Mouse (Mus musculus) lung, postnatal 0 days (tissue): ENCODE measurements at regions not wholly inside any gene's neighbourhood (a gene's known extent, or its start where the extent isn't known, plus 50 kb on each side); places are given as distances from the start of the nearest gene placed in this dataset.
A peak's percentile ranks its signal among the peaks of the same experiment; 100 is the strongest.

ENCODE experiments used
- ATAC-seq: fragments of 200-750 bp; cut with Nextera tagmentation; 2 replicates; pipeline ENCODE4 v1.8.0; 2017; ENCODE audit warnings: moderate library complexity
- DNase-seq: peaks from one replicate; pipeline ENCODE4 v3.0.0-alpha.2; 2016; ENCODE audit warnings: low spot score
- H3K27ac ChIP-seq: fragments of 300-500 bp; sonication (generic); 2 replicates; pipeline ENCODE4 v1.5.1; 2014; ENCODE audit warnings: antibody characterized with exemption, mild to moderate bottlenecking, low read length, mixed read lengths
- H3K27me3 ChIP-seq: fragments of 300-500 bp; sonication (generic); replicated peaks from 2 replicates; pipeline ENCODE4 v1.6.1; 2014; ENCODE audit warnings: low read length, mixed read lengths; ENCODE audit not compliant: insufficient read depth
- H3K36me3 ChIP-seq: fragments of 300-500 bp; sonication (generic); 2 replicates; pipeline ENCODE4 v1.6.1; 2014; ENCODE audit warnings: low read length, mixed read lengths; ENCODE audit not compliant: insufficient read depth
- H3K4me1 ChIP-seq: fragments of 300-500 bp; sonication (generic); 2 replicates; pipeline ENCODE4 v1.6.1; 2014; ENCODE audit warnings: antibody characterized with exemption, low read depth, low read length, mixed read lengths; ENCODE audit not compliant: insufficient read depth
- H3K4me2 ChIP-seq: fragments of 300-500 bp; sonication (generic); replicated peaks from 2 replicates; pipeline ENCODE4 v1.6.1; 2014; ENCODE audit warnings: low read depth, mild to moderate bottlenecking, low read length, moderate library complexity, mixed read lengths
- H3K4me3 ChIP-seq: fragments of 300-500 bp; sonication (generic); 2 replicates; pipeline ENCODE4 v1.5.1; 2014; ENCODE audit warnings: low read depth, low read length
- H3K9ac ChIP-seq: fragments of 300-500 bp; sonication (generic); replicated peaks from 2 replicates; pipeline ENCODE4 v1.6.1; 2014; ENCODE audit warnings: low read depth, mild to moderate bottlenecking
- H3K9me3 ChIP-seq: fragments of 300-500 bp; sonication (generic); 2 replicates; pipeline ENCODE4 v1.6.1; 2016; ENCODE audit warnings: low read length, mixed read lengths
- CTCF ChIP-seq: IDR thresholded peaks from 2 replicates; pipeline ENCODE4 v1.5.1; 2016; ENCODE audit warnings: antibody characterized with exemption, mild to moderate bottlenecking
- EP300 ChIP-seq: IDR thresholded peaks from 2 replicates; pipeline ENCODE4 v1.6.1; 2016; ENCODE audit warnings: antibody characterized with exemption, mild to moderate bottlenecking, control low read depth
- WGBS: fragments of 180-500 bp; shearing (Covaris S2); extraction: QIAGEN DNeasy Blood & Tissue Kit; methylation state at CpG from one replicate; pipeline ENCODE4 v1.1.7; 2014; 5-methylcytosine and 5-hydroxymethylcytosine counted together

DNA sequence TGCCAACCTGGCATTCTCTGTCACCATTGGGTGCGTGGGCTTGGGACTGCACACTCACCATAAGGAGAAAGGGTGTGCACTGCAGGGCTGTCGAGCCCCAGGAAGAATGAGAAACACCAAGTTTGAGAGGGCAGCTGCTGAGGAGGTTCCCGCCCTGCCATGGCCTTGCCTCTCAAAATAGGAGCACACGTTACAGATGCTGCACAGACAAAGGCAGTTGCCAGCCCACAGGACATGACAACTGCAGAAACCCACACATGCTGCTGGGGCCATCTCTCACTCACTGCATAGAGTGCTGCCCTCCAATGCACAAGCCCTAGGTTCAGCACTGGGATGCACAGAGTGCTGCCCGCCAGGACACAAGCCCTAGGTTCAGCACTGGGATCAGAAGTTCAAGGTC lies 61.6 kb upstream of the Pias1 start:
- no peaks in the 10 kb centered on the region for H3K27me3 ChIP-seq
- H3K36me3 ChIP-seq: no peaks in the 10 kb centered on the region
- H3K9ac ChIP-seq: no peak overlapping the region
- no peak overlapping the region for H3K27ac ChIP-seq
- no peak for TF ChIP-seq CTCF
- TF ChIP-seq EP300: no peak
- no peak overlapping the region for H3K4me3 ChIP-seq
- H3K4me2 ChIP-seq: no peak overlapping the region
- H3K4me1 ChIP-seq: no peaks in the 10 kb centered on the region
- no peaks in the 10 kb centered on the region for H3K9me3 ChIP-seq
- DNase-seq (no peak), ATAC-seq (no peak)
- 80% methylated on average over 5 of the region's 5 CpGs for WGBS

DNA sequence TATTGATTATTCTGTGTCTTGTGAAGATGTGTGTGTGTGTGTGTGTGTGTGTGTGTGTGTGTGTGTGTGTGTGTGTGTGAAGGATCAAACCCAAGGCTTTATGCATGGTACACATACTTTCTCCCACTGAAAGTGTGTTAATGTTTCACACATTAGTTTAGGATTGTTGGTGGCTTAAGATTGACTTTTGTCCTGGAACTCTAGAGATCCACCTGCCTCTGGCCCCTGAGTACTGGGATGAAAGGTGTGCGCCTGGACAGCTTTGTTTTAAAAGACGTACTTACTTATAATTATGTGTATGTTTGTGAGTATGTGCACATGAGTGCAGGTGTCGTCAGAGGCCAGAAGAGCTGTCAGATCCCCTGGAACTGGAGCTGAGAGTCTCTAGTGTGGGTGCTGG lies 59.3 kb upstream of the Pias1 start:
- WGBS: 89% methylated on average over 3 of the region's 3 CpGs
- H3K4me3 ChIP-seq: no peak overlapping the region
- H3K4me1 ChIP-seq: no peaks in the 10 kb centered on the region
- ATAC-seq (no peak), DNase-seq (no peak)
- no peak overlapping the region for H3K27ac ChIP-seq
- H3K27me3 ChIP-seq: no peaks in the 10 kb centered on the region
- H3K36me3 ChIP-seq: no peaks in the 10 kb centered on the region
- TF ChIP-seq CTCF (no peak), EP300 (no peak)
- no peak overlapping the region for H3K9ac ChIP-seq
- no peak overlapping the region for H3K4me2 ChIP-seq
- no peaks in the 10 kb centered on the region for H3K9me3 ChIP-seq

DNA sequence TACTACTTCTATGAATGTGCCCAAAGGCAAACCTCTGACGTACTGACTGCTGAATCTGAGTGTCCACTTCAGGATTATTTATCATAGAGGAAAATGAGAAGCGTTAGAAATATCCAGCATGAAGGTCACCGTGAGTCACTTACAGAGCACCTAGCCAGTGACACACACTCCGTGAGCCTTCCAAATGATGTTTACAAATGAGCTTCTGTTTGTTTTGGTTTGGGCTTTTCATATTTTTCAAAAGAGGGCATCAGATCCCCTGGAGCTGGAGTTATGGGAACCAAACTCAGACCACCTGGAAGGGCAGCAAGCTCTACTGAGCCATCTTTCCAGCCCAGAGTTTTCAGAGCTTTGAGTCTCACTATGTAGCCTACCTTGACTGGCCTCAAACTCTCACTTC lies 57.8 kb upstream of the Pias1 start:
- no peak for ATAC-seq
- no peaks in the 10 kb centered on the region for H3K4me1 ChIP-seq
- H3K4me2 ChIP-seq: no peak overlapping the region
- H3K9ac ChIP-seq: no peak overlapping the region
- H3K27ac ChIP-seq: no peak overlapping the region
- no peaks in the 10 kb centered on the region for H3K9me3 ChIP-seq
- no peak for DNase-seq
- 60% methylated on average over 4 of the region's 4 CpGs for WGBS
- no peaks in the 10 kb centered on the region for H3K27me3 ChIP-seq
- no peak overlapping the region for H3K4me3 ChIP-seq
- no peaks in the 10 kb centered on the region for H3K36me3 ChIP-seq
- no peak for TF ChIP-seq EP300
- TF ChIP-seq CTCF: no peak

DNA sequence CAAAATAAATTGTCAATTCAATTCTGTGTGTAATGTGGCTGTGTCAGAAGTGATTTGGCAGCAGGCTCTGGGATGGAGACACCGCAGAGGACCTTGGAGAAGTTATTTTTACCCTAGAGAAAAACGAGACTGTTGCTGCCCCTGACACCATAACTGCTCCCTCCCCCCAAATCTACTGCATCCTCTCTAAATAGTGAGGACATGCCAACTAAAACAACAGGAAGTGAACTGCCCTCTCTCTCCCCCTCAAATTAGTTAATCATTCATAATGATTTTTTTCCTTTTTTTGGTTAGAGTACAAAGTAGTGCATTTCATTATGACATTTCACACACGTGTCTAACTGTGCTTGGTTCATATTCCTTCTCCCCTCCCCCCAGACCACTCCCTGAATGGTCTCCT lies 55.6 kb upstream of the Pias1 start:
- 29% methylated on average over 3 of the region's 3 CpGs for WGBS
- no peak overlapping the region for H3K4me2 ChIP-seq
- H3K4me1 ChIP-seq: no peaks in the 10 kb centered on the region
- H3K36me3 ChIP-seq: no peaks in the 10 kb centered on the region
- no peak overlapping the region for H3K4me3 ChIP-seq
- H3K9me3 ChIP-seq: no peaks in the 10 kb centered on the region
- H3K9ac ChIP-seq: no peak overlapping the region
- no peak for ATAC-seq
- TF ChIP-seq CTCF: no peak
- no peak for TF ChIP-seq EP300
- peak; percentile 24 for DNase-seq
- no peak overlapping the region for H3K27ac ChIP-seq
- no peaks in the 10 kb centered on the region for H3K27me3 ChIP-seq

DNA sequence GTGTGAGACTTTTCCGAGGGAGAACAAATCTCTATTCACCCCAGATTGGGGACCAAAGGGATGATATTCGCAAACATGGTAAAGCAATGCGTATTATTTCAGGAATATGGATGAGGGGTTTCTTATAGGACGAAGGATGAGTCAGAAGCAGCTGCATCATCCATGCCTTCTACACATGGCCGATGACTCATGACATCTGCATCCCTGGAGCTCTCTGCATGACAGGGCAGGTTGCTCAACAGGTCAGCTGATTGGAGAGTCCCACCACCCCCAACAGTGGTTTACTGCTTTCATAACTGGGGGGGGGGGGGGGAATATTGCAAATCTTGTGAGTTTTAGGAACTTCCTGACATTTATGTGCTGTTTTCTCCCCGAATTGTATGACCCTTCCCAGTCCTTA lies 50.3 kb upstream of the Pias1 start:
- Histone ChIP-seq H3K4me1 (no peaks in the 10 kb centered on the region), H3K9ac (no peak overlapping the region), H3K4me2 (no peak overlapping the region), H3K27me3 (no peaks in the 10 kb centered on the region), H3K4me3 (no peak overlapping the region), H3K9me3 (no peaks in the 10 kb centered on the region), H3K27ac (no peak overlapping the region), H3K36me3 (no peaks in the 10 kb centered on the region)
- DNase-seq (no peak), ATAC-seq (no peak)
- WGBS: 85% methylated on average over 6 of the region's 6 CpGs
- TF ChIP-seq EP300 (no peak), CTCF (no peak)
